Mouse (Mus musculus): ENCODE results near the gene Prkca. TPM values are rescaled to one million over a fixed set of nuclear protein-coding genes. Genes with fewer than 3 reads are reported as not detected.

Gene Prkca
- polyA plus RNA-seq, 1 experiment, result 16.8 TPM

GRCm38 (mm10) chr11:108267066-108267465 lies 76.7 kb downstream of the Prkca start:
- 56% methylated on average over 3 of the region's 3 CpGs for WGBS
- TF ChIP-seq POLR2A (IDR thresholded peaks at IDR 0.05; ENCODE audit: borderline replicate concordance, insufficient read depth, low read length) (no peak), CTCF (IDR thresholded peaks at IDR 0.05; ENCODE audit: borderline replicate concordance, insufficient read depth, low read depth, low read length) (no peak)

GRCm38 (mm10) chr11:108263868-108264267 lies 79.9 kb downstream of the Prkca start:
- Histone ChIP-seq H3K4me1 (ENCODE audit: control insufficient read depth, insufficient read depth, low read length) (peaks cover 9% of the 10 kb centered on the region), H3K27me3 (ENCODE audit: control insufficient read depth, insufficient read depth, low read length) (no peaks in the 10 kb centered on the region), H3K4me3 (replicated peaks; ENCODE audit: insufficient read depth, low read depth, low read length) (no peak overlapping the region), H3K27ac (ENCODE audit: insufficient read depth, low read length) (no peak overlapping the region)
- 82% methylated on average over 1 of the region's 1 CpGs for WGBS
- no peak for DNase-seq
- TF ChIP-seq POLR2A (IDR thresholded peaks at IDR 0.05; ENCODE audit: borderline replicate concordance, insufficient read depth, low read length), result no peak
- no peak for TF ChIP-seq CTCF (IDR thresholded peaks at IDR 0.05; ENCODE audit: borderline replicate concordance, insufficient read depth, low read depth, low read length)

More at GRCm38 (mm10) chr11:108267066-108267465, 76.7 kb downstream of the Prkca start:
- DNase-seq, result no peak
- no peaks in the 10 kb centered on the region for H3K27me3 ChIP-seq (ENCODE audit: control insufficient read depth, insufficient read depth, low read length)
- no peak overlapping the region for H3K4me3 ChIP-seq (replicated peaks; ENCODE audit: insufficient read depth, low read depth, low read length)
- no peaks in the 10 kb centered on the region for H3K4me1 ChIP-seq (ENCODE audit: control insufficient read depth, insufficient read depth, low read length)
- no peak overlapping the region for H3K27ac ChIP-seq (ENCODE audit: insufficient read depth, low read length)

DNA sequence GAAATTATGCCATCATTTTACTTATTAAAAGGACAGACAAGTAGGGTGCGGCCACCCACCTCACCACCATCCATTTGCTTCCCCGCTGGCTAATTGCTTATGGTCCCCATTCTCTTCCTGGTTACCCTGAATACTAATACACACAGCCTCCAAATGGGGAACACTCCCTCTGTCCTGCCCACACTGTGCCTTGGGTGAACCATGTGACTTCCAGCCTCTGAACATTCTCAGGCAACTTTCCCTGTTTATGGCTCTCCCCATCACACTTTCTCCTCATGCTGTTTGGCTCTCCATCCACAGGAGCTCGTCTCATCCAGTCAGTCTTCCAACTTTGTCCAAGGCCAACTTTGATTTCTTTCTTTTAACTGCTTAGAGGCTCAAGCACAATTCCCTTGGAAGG lies 80.3 kb downstream of the Prkca start:
- no peaks in the 10 kb centered on the region for H3K27me3 ChIP-seq (ENCODE audit: control insufficient read depth, insufficient read depth, low read length)
- no peak for DNase-seq
- peaks cover 9% of the 10 kb centered on the region for H3K4me1 ChIP-seq (ENCODE audit: control insufficient read depth, insufficient read depth, low read length)
- H3K4me3 ChIP-seq (replicated peaks; ENCODE audit: insufficient read depth, low read depth, low read length), result no peak overlapping the region
- TF ChIP-seq CTCF (IDR thresholded peaks at IDR 0.05; ENCODE audit: borderline replicate concordance, insufficient read depth, low read depth, low read length) (no peak), POLR2A (IDR thresholded peaks at IDR 0.05; ENCODE audit: borderline replicate concordance, insufficient read depth, low read length) (no peak)
- no peak overlapping the region for H3K27ac ChIP-seq (ENCODE audit: insufficient read depth, low read length)
- WGBS, result 78% methylated on average over 3 of the region's 3 CpGs

GRCm38 (mm10) chr11:108261751-108262160 lies 82.0 kb downstream of the Prkca start:
- peaks cover 9% of the 10 kb centered on the region for H3K4me1 ChIP-seq (ENCODE audit: control insufficient read depth, insufficient read depth, low read length)
- H3K27ac ChIP-seq (ENCODE audit: insufficient read depth, low read length), result no peak overlapping the region
- no peak overlapping the region for H3K4me3 ChIP-seq (replicated peaks; ENCODE audit: insufficient read depth, low read depth, low read length)
- TF ChIP-seq CTCF (IDR thresholded peaks at IDR 0.05; ENCODE audit: borderline replicate concordance, insufficient read depth, low read depth, low read length) (no peak), POLR2A (IDR thresholded peaks at IDR 0.05; ENCODE audit: borderline replicate concordance, insufficient read depth, low read length) (no peak)
- DNase-seq, result no peak
- H3K27me3 ChIP-seq (ENCODE audit: control insufficient read depth, insufficient read depth, low read length), result no peaks in the 10 kb centered on the region
- WGBS, result 74% methylated on average over 7 of the region's 7 CpGs

GRCm38 (mm10) chr11:108260775-108261517 lies 82.8 kb downstream of the Prkca start:
- WGBS, result 89% methylated on average over 6 of the region's 6 CpGs
- no peak for DNase-seq
- TF ChIP-seq CTCF (IDR thresholded peaks at IDR 0.05; ENCODE audit: borderline replicate concordance, insufficient read depth, low read depth, low read length) (no peak), POLR2A (IDR thresholded peaks at IDR 0.05; ENCODE audit: borderline replicate concordance, insufficient read depth, low read length) (no peak)
- peaks cover 9% of the 10 kb centered on the region for H3K4me1 ChIP-seq (ENCODE audit: control insufficient read depth, insufficient read depth, low read length)
- no peak overlapping the region for H3K4me3 ChIP-seq (replicated peaks; ENCODE audit: insufficient read depth, low read depth, low read length)
- no peak overlapping the region for H3K27ac ChIP-seq (ENCODE audit: insufficient read depth, low read length)
- no peaks in the 10 kb centered on the region for H3K27me3 ChIP-seq (ENCODE audit: control insufficient read depth, insufficient read depth, low read length)

GRCm38 (mm10) chr11:108259391-108259790 lies 84.3 kb downstream of the Prkca start:
- WGBS, result 18% methylated on average over 4 of the region's 4 CpGs
- no peak overlapping the region for H3K27ac ChIP-seq (ENCODE audit: insufficient read depth, low read length)
- no peaks in the 10 kb centered on the region for H3K27me3 ChIP-seq (ENCODE audit: control insufficient read depth, insufficient read depth, low read length)
- no peak overlapping the region for H3K4me3 ChIP-seq (replicated peaks; ENCODE audit: insufficient read depth, low read depth, low read length)
- H3K4me1 ChIP-seq (ENCODE audit: control insufficient read depth, insufficient read depth, low read length), result peaks cover 9% of the 10 kb centered on the region
- TF ChIP-seq POLR2A (IDR thresholded peaks at IDR 0.05; ENCODE audit: borderline replicate concordance, insufficient read depth, low read length) (no peak), CTCF (IDR thresholded peaks at IDR 0.05; ENCODE audit: borderline replicate concordance, insufficient read depth, low read depth, low read length) (no peak)
- peak; percentile 27 to 30 for DNase-seq

DNA sequence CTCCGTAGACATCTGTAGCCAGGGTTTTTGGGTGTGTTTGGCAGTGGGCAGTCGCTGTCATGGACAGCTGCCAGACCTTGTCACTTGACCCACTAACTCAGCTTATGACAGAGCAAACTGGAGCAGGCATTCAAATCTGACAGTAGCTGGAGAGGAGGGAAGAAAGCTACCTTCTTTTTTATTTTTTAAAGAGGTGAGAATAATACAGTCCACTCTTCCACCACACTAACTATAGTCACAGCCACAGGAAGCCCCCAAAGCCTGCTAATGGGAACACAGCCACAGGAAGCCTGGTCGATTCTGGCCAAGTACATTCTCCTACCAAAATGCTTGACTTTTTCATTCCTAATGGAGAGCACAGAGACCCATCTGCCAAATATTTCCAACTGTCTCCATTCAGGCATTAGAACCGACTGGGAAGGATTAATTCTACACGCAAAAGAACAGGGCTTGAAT lies 84.9 kb downstream of the Prkca start:
- peak; percentile 31 to 66 for DNase-seq
- Histone ChIP-seq H3K27ac (ENCODE audit: insufficient read depth, low read length) (no peak overlapping the region), H3K4me3 (replicated peaks; ENCODE audit: insufficient read depth, low read depth, low read length) (no peak overlapping the region), H3K27me3 (ENCODE audit: control insufficient read depth, insufficient read depth, low read length) (no peaks in the 10 kb centered on the region), H3K4me1 (ENCODE audit: control insufficient read depth, insufficient read depth, low read length) (peaks cover 9% of the 10 kb centered on the region)
- TF ChIP-seq POLR2A (IDR thresholded peaks at IDR 0.05; ENCODE audit: borderline replicate concordance, insufficient read depth, low read length), result no peak
- TF ChIP-seq CTCF (IDR thresholded peaks at IDR 0.05; ENCODE audit: borderline replicate concordance, insufficient read depth, low read depth, low read length), result no peak
- 4% methylated on average over 5 of the region's 5 CpGs for WGBS

DNA sequence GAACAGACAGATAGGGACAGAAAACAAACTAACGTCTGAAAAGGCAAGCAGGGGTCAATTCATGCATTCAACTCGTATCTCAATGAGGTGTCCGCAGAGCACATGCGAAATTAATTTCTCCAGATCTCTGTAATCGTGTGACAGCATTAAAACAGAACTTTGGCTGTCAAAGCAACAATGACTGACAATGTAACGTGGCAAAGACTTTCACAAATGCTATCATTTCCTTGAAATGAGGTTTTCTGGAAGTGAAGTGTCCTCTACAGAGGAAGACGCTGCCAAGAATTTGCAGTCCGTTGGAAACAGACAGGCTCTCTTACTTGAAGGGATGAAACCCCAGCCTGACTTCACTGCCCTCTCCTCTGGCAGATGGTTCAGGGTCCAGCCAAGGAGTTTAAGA lies 85.8 kb downstream of the Prkca start:
- Histone ChIP-seq H3K27me3 (ENCODE audit: control insufficient read depth, insufficient read depth, low read length) (no peaks in the 10 kb centered on the region), H3K27ac (ENCODE audit: insufficient read depth, low read length) (no peak overlapping the region), H3K4me3 (replicated peaks; ENCODE audit: insufficient read depth, low read depth, low read length) (no peak overlapping the region), H3K4me1 (ENCODE audit: control insufficient read depth, insufficient read depth, low read length) (peaks cover 9% of the 10 kb centered on the region)
- 86% methylated on average over 8 of the region's 8 CpGs for WGBS
- TF ChIP-seq CTCF (IDR thresholded peaks at IDR 0.05; ENCODE audit: borderline replicate concordance, insufficient read depth, low read depth, low read length) (no peak), POLR2A (IDR thresholded peaks at IDR 0.05; ENCODE audit: borderline replicate concordance, insufficient read depth, low read length) (no peak)
- DNase-seq, result no peak

All from cerebellum, adult 2 months (tissue).